Mouse (Mus musculus): ENCODE measurements around the gene Gdpd3. TPM values are rescaled to one million over a fixed set of nuclear protein-coding genes. Genes with fewer than 3 reads are reported as not detected.
"Not testable (repeated sequence)": the region's sequence is repeated elsewhere in the genome, so short reads cannot be mapped to it uniquely, and the experiment has no call there.

Gdpd3 gene
- total RNA-seq, 2 experiments from 2014 or later, result 1.6 to 2.1 TPM

DNA sequence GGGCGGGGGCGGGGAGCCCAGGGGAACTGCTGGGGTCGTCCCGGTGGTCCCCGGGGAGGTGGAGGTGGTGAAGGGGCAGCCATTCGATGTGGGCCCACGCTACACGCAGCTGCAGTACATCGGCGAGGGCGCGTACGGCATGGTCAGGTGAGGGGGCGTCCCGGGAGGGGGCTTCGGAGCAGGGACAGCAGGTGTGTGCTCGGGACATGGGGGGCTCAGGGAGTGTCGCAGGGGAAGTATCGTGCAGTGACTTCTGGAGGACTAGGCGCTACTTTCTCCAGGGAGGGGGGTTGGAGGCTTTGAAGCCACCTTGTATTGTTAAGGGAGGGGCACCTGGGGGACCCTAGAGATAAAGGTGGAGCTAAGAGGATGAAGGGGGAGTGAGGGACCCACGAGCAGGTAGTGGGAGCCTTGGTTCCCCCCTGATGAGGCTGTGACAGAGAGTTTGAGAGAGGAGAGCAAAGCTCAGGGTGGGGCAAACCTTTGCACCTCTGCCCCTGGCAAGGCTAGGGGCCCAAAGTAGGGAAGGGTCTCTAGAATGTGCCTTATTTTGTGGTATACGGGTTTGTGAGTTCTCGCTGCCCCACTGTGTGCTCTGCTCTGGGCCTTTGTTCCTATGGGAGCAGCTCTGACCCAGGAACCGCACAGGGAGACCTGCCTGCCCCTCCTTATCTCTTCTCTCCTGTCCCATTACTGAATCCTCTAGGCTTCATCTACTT lies 6.3 kb upstream of the Gdpd3 start:
- intact Hi-C loops (cut with DNase I), result loop anchor here (10.0 kb wide), 1 partner anchor 345 kb away; no protein-coding TSS in a partner anchor

DNA sequence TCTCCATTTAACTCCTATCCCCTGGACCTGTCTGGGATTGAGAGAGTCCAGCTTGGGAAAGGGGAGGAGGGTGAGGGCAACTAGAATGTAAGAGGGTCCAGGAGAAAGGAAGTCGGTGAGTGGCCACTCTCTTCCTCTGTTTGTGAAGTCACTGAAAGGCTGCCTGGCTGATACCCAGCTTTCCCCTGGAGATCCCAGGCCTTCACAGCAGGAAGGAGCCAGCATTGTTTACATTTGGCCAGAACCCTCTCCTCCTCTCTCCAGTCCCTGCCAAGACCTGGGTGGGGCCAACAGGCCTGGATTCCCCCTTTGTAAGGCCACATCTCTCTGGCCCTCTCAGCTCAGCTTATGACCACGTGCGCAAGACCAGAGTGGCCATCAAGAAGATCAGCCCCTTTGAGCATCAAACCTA lies 5.7 kb upstream of the Gdpd3 start:
- intact Hi-C loops (cut with DNase I), result no loop called here
- DNase-seq (ENCODE audit: low spot score), result peak; percentile 82

More for the DNA sequence above, 6.3 kb upstream of the Gdpd3 start:
- DNase-seq (ENCODE audit: low spot score), result peak; percentile 39

GRCm38 (mm10) chr7:126760956-126761355 lies 5.2 kb upstream of the Gdpd3 start:
- intact Hi-C loops (cut with DNase I), result no loop called here
- no peak for DNase-seq (ENCODE audit: low spot score)

DNA sequence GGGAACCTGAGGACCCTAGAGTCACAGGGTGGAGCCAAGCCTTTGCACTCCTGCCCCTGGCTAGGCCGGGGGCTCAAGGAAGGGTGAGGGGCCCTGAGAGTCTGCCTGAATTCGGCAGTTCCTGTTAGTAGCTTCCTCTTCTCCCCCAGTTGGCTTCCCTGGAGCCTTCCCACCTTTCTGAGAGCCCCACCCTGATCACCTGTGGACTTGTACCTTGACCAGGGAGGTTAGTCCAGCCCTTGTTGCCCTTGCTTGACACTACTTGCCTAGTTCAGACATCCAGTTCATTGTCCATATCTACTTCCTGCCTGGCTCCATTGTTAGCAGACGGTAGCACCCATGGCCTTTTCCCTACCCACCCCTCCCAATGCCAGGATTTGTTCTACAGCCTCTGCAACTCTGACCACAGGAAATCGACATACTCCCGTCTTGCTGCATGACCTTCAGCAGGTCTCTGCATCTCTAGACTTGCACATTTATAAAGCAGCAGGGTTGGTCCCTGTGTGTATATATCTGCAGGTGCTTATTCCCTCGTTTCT lies 4.5 kb upstream of the Gdpd3 start:
- DNase-seq (ENCODE audit: low spot score), result no peak
- intact Hi-C loops (cut with DNase I), result loop anchor here (2.0 kb wide), 1 partner anchor 15 kb away; the partner anchor contains the start of gene Ypel3

- DNase-seq (ENCODE audit: low spot score), result no peak
- intact Hi-C loops (cut with DNase I), result loop anchor here (2.0 kb wide), 1 partner anchor 14 kb away; the partner anchor contains the start of gene Ypel3
Observed at GRCm38 (mm10) chr7:126762471-126763008, 3.6 kb upstream of the Gdpd3 start.

DNA sequence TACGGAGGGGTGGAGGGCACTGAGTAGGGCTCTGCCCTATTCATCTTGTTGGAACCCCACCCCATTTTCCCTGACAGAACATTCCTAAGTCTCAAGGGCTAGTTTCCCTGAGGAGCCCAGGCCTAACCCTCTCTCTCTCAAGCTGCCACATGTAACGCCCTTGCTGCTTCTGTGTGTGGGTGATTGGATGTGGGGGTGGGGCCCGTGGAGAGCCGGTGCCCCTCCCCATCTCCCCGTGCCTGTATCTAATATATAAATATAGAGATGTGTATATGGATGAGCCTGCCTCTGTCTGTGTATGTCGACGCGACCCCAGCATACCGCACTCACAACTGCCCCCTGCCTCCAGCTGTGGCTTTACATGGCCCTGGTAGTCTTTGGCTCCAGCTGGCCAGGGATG lies 594 bp upstream of the Gdpd3 start:
- no peak for DNase-seq (ENCODE audit: low spot score)
- intact Hi-C loops (cut with DNase I), result no loop called here

DNA sequence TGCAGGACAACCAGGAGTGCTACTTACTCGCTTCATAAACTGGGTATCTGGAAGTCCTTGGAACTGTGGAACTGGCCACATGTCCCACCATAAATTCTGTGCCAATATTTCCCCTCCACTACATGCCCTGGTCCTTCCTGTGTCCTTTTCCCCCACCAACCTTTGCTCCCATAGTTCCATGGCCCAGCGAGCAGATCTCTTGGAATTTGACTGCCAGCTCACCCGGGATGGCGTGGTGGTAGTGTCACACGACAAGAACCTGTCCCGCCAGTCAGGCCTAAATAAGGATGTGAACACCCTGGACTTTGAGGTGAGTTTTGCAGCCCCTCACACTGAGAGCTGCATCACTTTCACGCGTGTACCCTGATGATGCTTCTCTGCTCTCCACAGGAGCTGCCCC lies 867 bp downstream of the Gdpd3 start:
- intact Hi-C loops (cut with DNase I), result no loop called here
- DNase-seq (ENCODE audit: low spot score), result no peak

DNA sequence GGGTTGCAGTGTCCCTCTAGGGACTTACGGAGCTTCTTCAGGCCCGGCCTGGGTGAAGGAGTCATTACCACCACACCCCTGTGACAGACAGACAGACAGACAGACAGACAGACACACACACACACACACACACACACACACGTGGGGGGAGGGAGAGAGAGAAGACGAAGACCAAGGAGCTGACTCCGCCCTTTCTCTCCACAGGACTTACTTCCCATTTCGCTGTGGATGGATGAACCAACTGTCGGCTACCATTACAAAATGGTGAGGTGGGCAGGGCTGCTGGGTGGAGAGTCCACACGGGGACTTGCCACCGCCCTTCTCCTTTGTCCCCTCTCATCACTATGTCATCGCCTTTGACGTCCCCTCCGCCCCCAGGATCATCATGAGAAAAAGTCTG lies 4.7 kb downstream of the Gdpd3 start:
- no peak for DNase-seq (ENCODE audit: low spot score)
- intact Hi-C loops (cut with DNase I), result no loop called here

DNA sequence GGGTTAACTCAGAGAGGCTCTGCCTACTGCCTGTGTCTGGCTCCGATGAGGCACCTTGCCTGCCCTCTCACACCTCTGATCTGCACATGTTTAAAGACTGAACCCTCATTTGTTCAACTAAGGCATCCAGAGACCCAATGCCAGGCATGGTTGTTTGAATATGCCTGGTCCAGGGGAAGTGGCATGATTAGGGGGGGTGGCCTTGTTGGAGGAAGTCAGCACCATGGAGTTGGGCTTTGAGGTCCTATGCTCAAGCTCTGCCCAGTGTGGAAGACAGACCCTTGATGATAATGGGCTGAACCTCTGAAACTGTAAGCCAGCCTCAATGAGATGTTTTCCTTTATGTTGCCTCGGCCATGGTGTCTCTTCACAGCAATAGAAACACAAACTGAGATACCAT lies 7.2 kb downstream of the Gdpd3 start:
- intact Hi-C loops (cut with DNase I), result no loop called here
- no peak for DNase-seq (ENCODE audit: low spot score)

GRCm38 (mm10) chr7:126774463-126774862 lies 8.3 kb downstream of the Gdpd3 start:
- no peak for DNase-seq (ENCODE audit: low spot score)
- intact Hi-C loops (cut with DNase I), result no loop called here

DNA sequence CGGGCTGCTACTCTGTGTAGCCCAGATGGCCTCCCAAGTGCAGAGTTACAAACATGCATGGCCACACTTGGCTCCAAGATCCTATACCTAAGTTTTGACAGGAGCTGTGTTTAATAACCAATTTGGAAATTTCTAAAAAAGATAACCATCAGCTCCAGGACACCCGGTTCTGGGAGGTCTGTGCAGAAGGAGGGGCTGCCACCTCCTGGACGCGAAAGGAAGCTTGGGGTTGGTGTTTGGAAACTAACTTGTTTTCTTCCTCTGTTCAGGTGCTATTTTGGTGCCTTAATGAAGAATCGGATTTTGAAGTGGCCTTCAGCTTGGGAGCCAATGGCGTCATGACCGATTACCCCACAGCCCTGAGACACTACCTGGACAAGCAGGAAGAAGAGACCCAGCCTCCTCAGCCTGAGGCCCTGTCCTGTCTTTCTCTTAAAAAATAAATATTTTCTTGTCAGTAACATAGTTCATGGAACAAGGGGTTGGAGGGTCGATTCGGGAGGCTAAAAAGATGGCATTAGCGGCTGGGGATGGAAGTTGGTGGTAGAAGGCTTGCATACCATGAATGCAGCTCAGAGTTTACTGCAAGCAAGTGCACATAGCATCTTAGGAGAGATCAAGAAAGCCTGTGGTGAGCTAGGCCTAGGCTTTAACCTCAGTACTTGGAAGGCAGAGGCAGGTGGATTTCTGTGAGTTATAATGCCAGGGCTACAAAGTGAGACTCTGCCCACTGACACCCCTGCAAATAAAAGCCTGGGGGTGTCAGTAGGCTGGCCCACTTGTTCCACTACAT lies 9.2 kb downstream of the Gdpd3 start:
- intact Hi-C loops (cut with DNase I), result no loop called here
- no peak for DNase-seq (ENCODE audit: low spot score)

GRCm38 (mm10) chr7:126775978-126776234 lies 9.8 kb downstream of the Gdpd3 start:
- DNase-seq (ENCODE audit: low spot score), result no peak
- intact Hi-C loops (cut with DNase I), result loop anchor here (2.0 kb wide), 1 partner anchor 13 kb away; no protein-coding TSS in a partner anchor

DNA sequence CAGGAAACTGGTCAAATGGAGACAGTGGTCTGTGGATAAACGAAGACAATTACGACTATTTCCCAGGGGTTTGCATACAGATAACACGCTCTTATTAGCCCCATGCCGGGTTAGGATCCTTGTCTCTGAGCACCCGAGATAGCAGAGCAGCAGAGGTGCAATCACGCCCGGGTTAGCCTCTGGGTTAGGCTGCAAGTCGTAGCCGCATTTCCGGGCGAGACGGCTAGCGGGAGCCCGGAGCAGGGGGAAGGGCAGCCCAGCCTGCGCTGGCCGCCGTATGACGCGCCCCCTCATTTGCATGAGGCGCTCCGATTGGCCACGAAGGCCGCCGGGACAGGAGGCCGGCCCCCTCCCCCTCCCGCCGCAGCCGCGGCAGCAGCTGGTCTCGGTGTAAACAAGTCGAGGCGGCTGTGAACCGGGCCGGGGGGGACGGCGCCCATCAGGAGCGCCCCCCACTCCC lies 10.5 kb downstream of the Gdpd3 start, which contains the start of gene Ypel3:
Gene Ypel3 (plus strand): TSS at position 358 of the 460 bp plus-strand sequence.
- intact Hi-C loops (cut with DNase I), result loop anchor here (2.0 kb wide), 1 partner anchor 14 kb away; no protein-coding TSS in a partner anchor

GRCm38 (mm10) chr7:126777476-126777875 lies 11.3 kb downstream of the Gdpd3 start:
- no peak for DNase-seq (ENCODE audit: low spot score)
- intact Hi-C loops (cut with DNase I), result loop anchor here (2.0 kb wide), 1 partner anchor 15 kb away; no protein-coding TSS in a partner anchor

More for the DNA sequence above, 10.5 kb downstream of the Gdpd3 start, which contains the start of gene Ypel3:
- peak; percentile 95 for DNase-seq (ENCODE audit: low spot score)

GRCm38 (mm10) chr7:126778147-126778546 lies 12.0 kb downstream of the Gdpd3 start:
- no peak for DNase-seq (ENCODE audit: low spot score)
- intact Hi-C loops (cut with DNase I), result no loop called here

GRCm38 (mm10) chr7:126779101-126779500 lies 13.0 kb downstream of the Gdpd3 start:
- intact Hi-C loops (cut with DNase I); DNase-seq (ENCODE audit: low spot score): not testable (repeated sequence)

- peak; percentile 69 for DNase-seq (ENCODE audit: low spot score)
- intact Hi-C loops (cut with DNase I), result no loop called here
Observed at GRCm38 (mm10) chr7:126779983-126780970, 14.1 kb downstream of the Gdpd3 start.

DNA sequence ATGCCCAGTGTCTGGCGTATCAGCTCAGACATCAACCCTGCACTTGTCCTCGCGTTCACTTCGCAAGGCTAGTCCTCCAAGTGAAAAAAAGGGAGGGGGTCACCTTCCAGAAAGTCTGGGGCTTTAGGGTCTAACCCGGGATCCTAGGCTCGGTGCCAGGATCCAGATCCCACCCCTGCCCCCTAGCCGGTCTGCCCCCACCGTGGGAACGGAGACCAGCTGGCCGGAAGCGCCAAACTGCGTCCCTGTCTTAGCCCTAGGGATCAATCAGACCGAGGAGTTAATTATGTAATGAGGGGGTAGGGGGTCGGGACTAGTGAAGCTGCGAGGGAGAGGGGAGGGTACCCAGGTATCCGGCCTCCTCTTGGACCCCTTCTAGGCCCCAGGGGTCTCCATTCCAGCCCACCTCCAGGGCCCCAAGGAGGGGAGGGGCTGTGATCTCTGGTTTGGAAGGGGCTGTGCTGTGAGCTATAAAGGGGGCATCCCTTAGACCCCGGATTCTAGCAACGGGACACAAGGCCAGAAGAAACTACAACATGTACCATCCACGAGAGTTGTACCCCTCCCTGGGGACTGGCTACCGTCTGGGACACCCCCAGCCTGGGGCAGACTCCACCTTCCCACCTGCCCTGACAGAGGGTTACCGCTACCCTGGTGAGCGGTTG lies 15.0 kb downstream of the Gdpd3 start, which contains the start of gene Tbx6:
Gene Tbx6 (plus strand): TSS at position 513 of the 665 bp plus-strand sequence.
- DNase-seq (ENCODE audit: low spot score), result no peak
- intact Hi-C loops (cut with DNase I), result no loop called here

Measured in heart, postnatal 25 days (tissue).